Mouse (Mus musculus) hindbrain, embryonic 12.5 days (tissue): Measurements from ENCODE around the gene Mcam. TPM values are rescaled to one million over a fixed set of nuclear protein-coding genes. Genes with fewer than 3 reads are reported as not detected.

Source experiments
- ATAC-seq: fragments of 200-750 bp; cut with Nextera tagmentation; 2 replicates; pipeline ENCODE4 v1.8.0; 2017; ENCODE audit warnings: moderate TSS enrichment; ENCODE audit not compliant: low FRiP score
- H3K27ac ChIP-seq: fragments of 300-500 bp; sonication (generic); 2 replicates; pipeline ENCODE4 v1.5.1; 2016; ENCODE audit warnings: mild to moderate bottlenecking
- H3K27me3 ChIP-seq: fragments of 300-500 bp; sonication (generic); 2 replicates; pipeline ENCODE4 v1.6.1; 2016; ENCODE audit warnings: mild to moderate bottlenecking
- H3K36me3 ChIP-seq: fragments of 300-500 bp; sonication (generic); 2 replicates; pipeline ENCODE4 v1.6.1; 2016; ENCODE audit warnings: mild to moderate bottlenecking
- H3K4me1 ChIP-seq: fragments of 300-500 bp; sonication (generic); 2 replicates; pipeline ENCODE4 v1.6.1; 2016
- H3K4me2 ChIP-seq: fragments of 300-500 bp; sonication (generic); replicated peaks from 2 replicates; pipeline ENCODE4 v1.6.1; 2016; ENCODE audit warnings: mild to moderate bottlenecking
- H3K4me3 ChIP-seq: fragments of 300-500 bp; sonication (generic); 2 replicates; pipeline ENCODE4 v1.5.1; 2016; ENCODE audit warnings: mild to moderate bottlenecking
- H3K9ac ChIP-seq: fragments of 300-500 bp; sonication (generic); 2 replicates; pipeline ENCODE4 v1.6.1; 2016; ENCODE audit warnings: mild to moderate bottlenecking, moderate library complexity
- H3K9me3 ChIP-seq: fragments of 300-500 bp; sonication (generic); replicated peaks from 2 replicates; pipeline ENCODE4 v1.6.1; 2016; ENCODE audit warnings: mild to moderate bottlenecking
- WGBS: fragments of 180-500 bp; shearing (Covaris S2); methylation state at CpG from one replicate; pipeline ENCODE4 v1.1.7; 2016; 5-methylcytosine and 5-hydroxymethylcytosine counted together
- polyA plus RNA-seq: library from polyadenylated mRNA; unstranded; fragments of >200 nt; fragmentation: Nextera tagmentation; extraction: Ambion mirVana; gene quantifications from 2 replicates; pipeline ENCODE4 v1.2.1, GENCODE M21; 2016

The Mcam gene
- polyA plus RNA-seq, 1 experiment from 2014 or later, result 14.5 TPM

DNA sequence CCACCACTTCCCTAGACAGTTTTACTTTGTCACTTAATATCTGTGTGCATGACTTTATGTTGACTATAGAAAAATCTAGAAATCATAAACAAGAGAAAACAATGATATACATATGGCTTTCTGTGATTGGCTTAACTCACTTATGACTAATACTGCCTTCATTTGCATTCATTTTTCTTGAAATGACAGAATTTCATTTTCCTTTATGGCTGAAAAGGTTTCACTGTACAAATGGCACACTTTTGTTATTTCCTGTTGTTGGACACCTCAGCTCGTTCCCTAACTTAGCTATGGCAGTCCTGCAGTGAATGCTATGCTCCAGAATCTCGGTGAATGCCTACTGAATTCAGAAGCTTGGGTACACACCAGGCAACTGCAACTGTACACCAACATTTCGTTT lies 58.0 kb downstream of the Mcam start:
- Histone ChIP-seq H3K36me3 (no peaks in the 10 kb centered on the region), H3K9me3 (no peaks in the 10 kb centered on the region), H3K4me2 (no peak overlapping the region), H3K27ac (no peak overlapping the region), H3K4me1 (no peaks in the 10 kb centered on the region), H3K27me3 (no peaks in the 10 kb centered on the region), H3K4me3 (no peak overlapping the region), H3K9ac (no peak overlapping the region)
- WGBS, result 93% methylated on average over 3 of the region's 3 CpGs
- ATAC-seq, result no peak

Other genes with a start within 250 kb of the Mcam start
- gene Thy1, start 91.1 kb upstream of the Mcam start, polyA plus RNA-seq, result not detected in 2 replicates
- gene Usp2, start 67.4 kb upstream of the Mcam start, polyA plus RNA-seq, result 11.5 and 14.2 TPM in 2 replicates
- gene Mfrp, start 32.7 kb upstream of the Mcam start, polyA plus RNA-seq, result 0.14 and 0.30 TPM in 2 replicates
- gene C1qtnf5, start 27.2 kb upstream of the Mcam start, polyA plus RNA-seq, result 1.4 and 1.8 TPM in 2 replicates
- 0.26 and 0.30 TPM in 2 replicates for gene Gm49380, start 21.0 kb upstream of the Mcam start, polyA plus RNA-seq
- gene Rnf26, start 21.0 kb upstream of the Mcam start, polyA plus RNA-seq, result 57.1 and 61.4 TPM in 2 replicates
- gene Cbl, start 99.6 kb downstream of the Mcam start, polyA plus RNA-seq, result 26.2 and 30.5 TPM in 2 replicates
- not detected in 2 replicates for gene Ccdc153, start 106.2 kb downstream of the Mcam start, polyA plus RNA-seq
- gene Pdzd3, start 117.0 kb downstream of the Mcam start, polyA plus RNA-seq, result 0.15 TPM in 1 of 2 replicates, not detected in the other
- 5.1 and 5.6 TPM in 2 replicates for gene Nlrx1, start 134.1 kb downstream of the Mcam start, polyA plus RNA-seq
- gene Abcg4, start 154.1 kb downstream of the Mcam start, polyA plus RNA-seq, result 12.9 and 13.5 TPM in 2 replicates
- 28.9 and 32.5 TPM in 2 replicates for gene Hinfp, start 171.2 kb downstream of the Mcam start, polyA plus RNA-seq
- 20.2 and 22.2 TPM in 2 replicates for gene C2cd2l, start 185.8 kb downstream of the Mcam start, polyA plus RNA-seq
- 37.3 and 41.3 TPM in 2 replicates for gene Dpagt1, start 191.6 kb downstream of the Mcam start, polyA plus RNA-seq
- 273 and 290 TPM in 2 replicates for gene H2afx, start 200.2 kb downstream of the Mcam start, polyA plus RNA-seq
- 99.4 and 103 TPM in 2 replicates for gene Hmbs, start 209.8 kb downstream of the Mcam start, polyA plus RNA-seq
- gene Vps11, start 227.2 kb downstream of the Mcam start, polyA plus RNA-seq, result 35.2 and 36.2 TPM in 2 replicates
- 35.8 and 39.1 TPM in 2 replicates for gene Hyou1, start 245.0 kb downstream of the Mcam start, polyA plus RNA-seq